9 mouse cellular contexts compared by ENCODE assay signal in genomic region chr16:42338987-42339386, GRCm38 (mm10). TPM values are rescaled to one million over a fixed set of nuclear protein-coding genes. Genes with fewer than 3 reads are reported as not detected.
A peak's percentile ranks its signal among the peaks of the same experiment; 100 is the strongest.
DNase-seq lines count a peak whose midpoint lies in the region; ATAC-seq and TF ChIP-seq lines count a peak whose summit lies in the region.
"Had no signal": no experiment of that assay in that cellular context is flagged by ENCODE, and none has a peak within 500 bp of the region (broad histone marks: within the 10 kb centered on the region; RNA-seq: fewer than 3 reads in every experiment).

No protein-coding gene starts in this region.

- H3K4me2 ChIP-seq in heart, embryonic 11.5 days: peak overlapping the region; percentile 83
- H3K4me2 ChIP-seq in stomach, embryonic 14.5 days (replicated peaks; ENCODE audit: low read depth, low read length): peak overlapping the region; percentile 60
- H3K4me2 ChIP-seq in stomach, postnatal 0 days (replicated peaks; ENCODE audit: low read depth): no peak overlapping the region
- peak overlapping the region; percentile 64 for H3K4me2 ChIP-seq in intestine, embryonic 16.5 days (ENCODE audit: low read depth, low read length)
- peak overlapping the region; percentile 60 for H3K4me2 ChIP-seq in stomach, embryonic 16.5 days (ENCODE audit: low read depth, low read length)

- no peaks in the 10 kb centered on the region for H3K27me3 ChIP-seq in heart, embryonic 11.5 days (ENCODE audit: control insufficient read depth, insufficient read depth, low read length)
- H3K27me3 ChIP-seq in stomach, embryonic 14.5 days (ENCODE audit: control insufficient read depth, insufficient read depth, low read length): no peaks in the 10 kb centered on the region
- H3K27me3 ChIP-seq in stomach, postnatal 0 days (ENCODE audit: control insufficient read depth, insufficient read depth, low read length): no peaks in the 10 kb centered on the region
- no peaks in the 10 kb centered on the region for H3K27me3 ChIP-seq in intestine, embryonic 16.5 days (replicated peaks; ENCODE audit: control insufficient read depth, insufficient read depth, low read length)
- H3K27me3 ChIP-seq in stomach, embryonic 16.5 days (ENCODE audit: control insufficient read depth, insufficient read depth, low read length): no peaks in the 10 kb centered on the region

- intact Hi-C loops in left cerebral cortex, postnatal 25 days (cut with DNase I): no loop called here

- TF ChIP-seq EP300 in stomach, postnatal 0 days (optimal IDR thresholded peaks at IDR 0.05): no peak

- H3K4me3 ChIP-seq in heart, embryonic 11.5 days (ENCODE audit: low read depth, low read length): peak overlapping the region; percentile 45; the same call in 1 of the 2 replicates
- peak overlapping the region; percentile 32 for H3K4me3 ChIP-seq in stomach, embryonic 14.5 days (ENCODE audit: low read depth, low read length)
- no peak overlapping the region for H3K4me3 ChIP-seq in stomach, postnatal 0 days (ENCODE audit: low read depth, low read length)
- H3K4me3 ChIP-seq in intestine, embryonic 16.5 days (ENCODE audit: low read length): peak overlapping the region; percentile 35
- peak overlapping the region; percentile 34 for H3K4me3 ChIP-seq in stomach, embryonic 16.5 days (replicated peaks; ENCODE audit: low read length)
- H3K4me3 ChIP-seq: megakaryocyte, embryonic 14.5 days had no signal

- no peak overlapping the region for H3K9ac ChIP-seq in heart, embryonic 11.5 days (ENCODE audit: low read depth, low read length)
- no peak overlapping the region for H3K9ac ChIP-seq in stomach, embryonic 14.5 days (replicated peaks; ENCODE audit: low read depth, low read length)
- no peak overlapping the region for H3K9ac ChIP-seq in stomach, postnatal 0 days (ENCODE audit: low read length)
- H3K9ac ChIP-seq in intestine, embryonic 16.5 days (ENCODE audit: low read depth, low read length): no peak overlapping the region
- 0 out of 2 replicates have a peak overlapping the region, but pooled peaks have one; percentile 10 for H3K9ac ChIP-seq in stomach, embryonic 16.5 days (ENCODE audit: low read length)

- ATAC-seq in heart, embryonic 11.5 days (replicated peaks; ENCODE audit: insufficient number of reproducible peaks, low FRiP score, low TSS enrichment): no peak
- no peak for ATAC-seq in stomach, embryonic 14.5 days (ENCODE audit: insufficient number of reproducible peaks, insufficient read depth, low FRiP score, low read depth)
- no peak for ATAC-seq in stomach, postnatal 0 days (ENCODE audit: low FRiP score, low TSS enrichment)
- ATAC-seq in intestine, embryonic 16.5 days: no peak
- ATAC-seq in stomach, embryonic 16.5 days (ENCODE audit: insufficient read depth, low FRiP score): no peak

- WGBS in heart, embryonic 11.5 days (ENCODE audit: insufficient replicate concordance): 12% methylated on average over 4 of the region's 4 CpGs
- WGBS in stomach, embryonic 14.5 days: 4% methylated on average over 4 of the region's 4 CpGs
- WGBS in stomach, postnatal 0 days: 11% methylated on average over 4 of the region's 4 CpGs
- WGBS in intestine, embryonic 16.5 days: 13% methylated on average over 4 of the region's 4 CpGs
- 8% methylated on average over 4 of the region's 4 CpGs for WGBS in stomach, embryonic 16.5 days

- no peak overlapping the region for H3K27ac ChIP-seq in heart, embryonic 11.5 days (ENCODE audit: low read depth, low read length)
- H3K27ac ChIP-seq in stomach, embryonic 14.5 days (ENCODE audit: low read length): no peak overlapping the region
- no peak overlapping the region for H3K27ac ChIP-seq in stomach, postnatal 0 days (replicated peaks)
- H3K27ac ChIP-seq in intestine, embryonic 16.5 days (ENCODE audit: low read length): no peak overlapping the region
- no peak overlapping the region for H3K27ac ChIP-seq in stomach, embryonic 16.5 days (ENCODE audit: low read length)

- no peaks in the 10 kb centered on the region for H3K36me3 ChIP-seq in heart, embryonic 11.5 days (ENCODE audit: control insufficient read depth, insufficient read depth, low read length)
- H3K36me3 ChIP-seq in stomach, embryonic 14.5 days (ENCODE audit: control insufficient read depth, insufficient read depth, low read length): no peaks in the 10 kb centered on the region
- H3K36me3 ChIP-seq in stomach, postnatal 0 days (ENCODE audit: control insufficient read depth, insufficient read depth, low read length): no peaks in the 10 kb centered on the region
- no peaks in the 10 kb centered on the region for H3K36me3 ChIP-seq in intestine, embryonic 16.5 days (ENCODE audit: control insufficient read depth, insufficient read depth, low read length)
- no peaks in the 10 kb centered on the region for H3K36me3 ChIP-seq in stomach, embryonic 16.5 days (ENCODE audit: control insufficient read depth, insufficient read depth, low read length)

- H3K4me1 ChIP-seq in heart, embryonic 11.5 days (ENCODE audit: control insufficient read depth, insufficient read depth, low read length): no peaks in the 10 kb centered on the region
- 0 out of 2 replicates have a peak, but pooled peaks cover 3% of the 10 kb centered on the region for H3K4me1 ChIP-seq in stomach, embryonic 14.5 days (ENCODE audit: control insufficient read depth, insufficient read depth, low read length)
- H3K4me1 ChIP-seq in stomach, postnatal 0 days (replicated peaks; ENCODE audit: control insufficient read depth, insufficient read depth): no peaks in the 10 kb centered on the region
- peaks cover 19% of the 10 kb centered on the region for H3K4me1 ChIP-seq in intestine, embryonic 16.5 days (ENCODE audit: control insufficient read depth, insufficient read depth, low read length)
- H3K4me1 ChIP-seq in stomach, embryonic 16.5 days (ENCODE audit: control insufficient read depth, insufficient read depth, low read length): no peaks in the 10 kb centered on the region

- no peak for TF ChIP-seq CTCF in stomach, postnatal 0 days (IDR thresholded peaks at IDR 0.05; ENCODE audit: low read depth)

- no peaks in the 10 kb centered on the region for H3K9me3 ChIP-seq in heart, embryonic 11.5 days (replicated peaks; ENCODE audit: control insufficient read depth, low read length)
- no peaks in the 10 kb centered on the region for H3K9me3 ChIP-seq in stomach, embryonic 14.5 days (ENCODE audit: control insufficient read depth, low read depth, low read length)
- no peaks in the 10 kb centered on the region for H3K9me3 ChIP-seq in stomach, postnatal 0 days (ENCODE audit: control insufficient read depth, low read length)
- H3K9me3 ChIP-seq in intestine, embryonic 16.5 days (ENCODE audit: control insufficient read depth, low read length): no peaks in the 10 kb centered on the region
- no peaks in the 10 kb centered on the region for H3K9me3 ChIP-seq in stomach, embryonic 16.5 days (replicated peaks; ENCODE audit: control insufficient read depth, low read length)
- H3K9me3 ChIP-seq: megakaryocyte, embryonic 14.5 days had no signal

- DNase-seq in heart, adult 8-10 months (ENCODE audit: low spot score): no peak
- no peak for DNase-seq in stomach, postnatal 0 days (ENCODE audit: low spot score)
- no peak for DNase-seq in adrenal gland, adult 18-20 months (ENCODE audit: low spot score in 2 of 2)
- DNase-seq in left cerebral cortex, postnatal 25 days (ENCODE audit: low spot score in 2 of 2): no peak

RNA-seq across cellular contexts. Expression of gene Gap43, which starts 1.5 kb away (rescaled TPM):
- polyA plus RNA-seq in heart, embryonic 11.5 days (2014; fragmentation: Nextera tagmentation; extraction: Ambion mirVana): 24.5 and 25.3 TPM in 2 replicates
- total RNA-seq in heart, adult 8-10 months (2022): under 1 TPM in 3 of 4 experiments, not detected in 1; 0.26 to 0.73 (median 0.35) TPM
- polyA plus RNA-seq in stomach, embryonic 14.5 days (2014; fragmentation: Nextera tagmentation; extraction: Ambion mirVana): 94.5 and 97.8 TPM in 2 replicates
- polyA plus RNA-seq in stomach, postnatal 0 days (2015; fragmentation: Nextera tagmentation; extraction: Ambion mirVana): 41.4 and 42.6 TPM in 2 replicates
- 49.2 and 55.5 TPM in 2 replicates for polyA plus RNA-seq in intestine, embryonic 16.5 days (2015; fragmentation: Nextera tagmentation; extraction: Ambion mirVana)
- polyA plus RNA-seq in stomach, embryonic 16.5 days (2015; fragmentation: Nextera tagmentation; extraction: Ambion mirVana): 57.3 and 59.3 TPM in 2 replicates
- under 1 TPM; 0.60 to 0.83 TPM for total RNA-seq in adrenal gland, adult 18-20 months (2021)
- 100 to 1,000 TPM; 344 to 355 TPM for total RNA-seq in left cerebral cortex, postnatal 25 days (2021)
